Mouse (Mus musculus) thymus, postnatal 0 days (tissue): ENCODE data around the gene Rbbp9. TPM values are rescaled to one million over a fixed set of nuclear protein-coding genes. Genes with fewer than 3 reads are reported as not detected.
"Not testable (repeated sequence)": the region's sequence is repeated elsewhere in the genome, so short reads cannot be mapped to it uniquely, and the experiment has no call there.

Experiments used
- DNase-seq: peaks from one replicate; pipeline ENCODE4 v3.0.0-alpha.2; 2015; ENCODE audit warnings: low spot score
- polyA plus RNA-seq: library from polyadenylated mRNA; unstranded; fragments of >200 nt; fragmentation: Nextera tagmentation; extraction: Ambion mirVana; gene quantifications from 2 replicates; pipeline ENCODE4 v1.2.1, GENCODE M21; 2015

The Rbbp9 gene
- polyA plus RNA-seq: 18.6 and 21.0 TPM in 2 replicates

GRCm38 (mm10) chr2:144550529-144550928 is at the start of gene Rbbp9:
TSS of gene Rbbp9 (minus strand) at chr2:144550869.
- peak; percentile 62 for DNase-seq

GRCm38 (mm10) chr2:144599831-144600687 is 49.4 kb upstream of the Rbbp9 start, which contains the start of gene Dtd1:
TSS of gene Dtd1 (plus strand) at chr2:144599897.
- DNase-seq: peak; percentile 80

GRCm38 (mm10) chr2:144598006-144598405 is 47.3 kb upstream of the Rbbp9 start:
- no peak for DNase-seq

- DNase-seq: peak; percentile 80
Measured at GRCm38 (mm10) chr2:144593951-144594651, 43.4 kb upstream of the Rbbp9 start, which contains the start of gene Smim26. TSS of gene Smim26 (plus strand) at chr2:144594054.

GRCm38 (mm10) chr2:144593036-144593435 is 42.4 kb upstream of the Rbbp9 start:
- not testable (repeated sequence) for DNase-seq

- no peak for DNase-seq
Measured at GRCm38 (mm10) chr2:144588723-144589122, 38.1 kb upstream of the Rbbp9 start.

- DNase-seq: peak; percentile 96
Measured at GRCm38 (mm10) chr2:144555820-144556552, 5.3 kb upstream of the Rbbp9 start, which contains the start of gene Sec23b. TSS of gene Sec23b (plus strand) at chr2:144556229.

- no peak for DNase-seq
Measured at GRCm38 (mm10) chr2:144555286-144555819, 4.7 kb upstream of the Rbbp9 start.

- DNase-seq: no peak
Measured at GRCm38 (mm10) chr2:144553905-144554304, 3.2 kb upstream of the Rbbp9 start.

- DNase-seq: no peak
Measured at GRCm38 (mm10) chr2:144547559-144547958, 3.1 kb downstream of the Rbbp9 start.

- DNase-seq: no peak
Measured at GRCm38 (mm10) chr2:144545481-144545880, 5.2 kb downstream of the Rbbp9 start.

- DNase-seq: no peak
Measured at GRCm38 (mm10) chr2:144545061-144545460, 5.6 kb downstream of the Rbbp9 start.

GRCm38 (mm10) chr2:144544630-144545029 is 6.0 kb downstream of the Rbbp9 start:
- no peak for DNase-seq

GRCm38 (mm10) chr2:144543670-144544069 is 7.0 kb downstream of the Rbbp9 start:
- DNase-seq: no peak

GRCm38 (mm10) chr2:144541246-144541645 is 9.4 kb downstream of the Rbbp9 start:
- DNase-seq: peak; percentile 22

GRCm38 (mm10) chr2:144537123-144537522 is 13.5 kb downstream of the Rbbp9 start:
- no peak for DNase-seq

GRCm38 (mm10) chr2:144527821-144528174 is 22.9 kb downstream of the Rbbp9 start:
- DNase-seq: no peak

- peak; percentile 97 for DNase-seq
Measured at GRCm38 (mm10) chr2:144526981-144527820, 23.5 kb downstream of the Rbbp9 start, which contains the start of the genes Dzank1 and Polr3f. TSS of gene Dzank1 (minus strand) at chr2:144527414. TSS of gene Polr3f (plus strand) at chr2:144527718.

- no peak for DNase-seq
Measured at GRCm38 (mm10) chr2:144525856-144526255, 24.8 kb downstream of the Rbbp9 start.

- DNase-seq: no peak
Measured at GRCm38 (mm10) chr2:144519772-144520171, 30.9 kb downstream of the Rbbp9 start.
